Mouse (Mus musculus) myocyte (in vitro differentiated cells): ENCODE measurements around the gene Armc10.

Experiments
- MAX ChIP-seq: IDR thresholded peaks from one replicate; pipeline ENCODE4 v1.6.1; 2011; ENCODE audit warnings: low read depth, mild to moderate bottlenecking, control low read depth
- MYOD1 ChIP-seq, 3 experiments: IDR thresholded peaks; one replicate each; pipeline ENCODE4 v1.6.1; 2011; ENCODE audit warnings: control low read depth in 2 of 3, low read depth in 2 of 3, mild to moderate bottlenecking in 2 of 3, moderate library complexity in 1 of 3; ENCODE audit not compliant: insufficient read length in 2 of 3, control insufficient read depth in 1 of 3
- POLR2A ChIP-seq: IDR thresholded peaks from one replicate; pipeline ENCODE4 v1.6.1; 2011; ENCODE audit warnings: low read depth, mild to moderate bottlenecking, control low read depth, moderate library complexity; ENCODE audit not compliant: insufficient read length

- no peak for TF ChIP-seq POLR2A
- TF ChIP-seq MYOD1 (IDR thresholded peaks at IDR 0.05; ENCODE audit: control insufficient read depth in 1 of 3, insufficient read length in 2 of 3, low read depth in 2 of 3): no peak
- TF ChIP-seq MAX: no peak
Observed at GRCm38 (mm10) chr5:21625916-21626315, 19.7 kb upstream of the Armc10 start.
